In genomic region chr9:119975286-119975685, GRCm38 (mm10) we compare ENCODE assay signal across 26 mouse cellular contexts. TPM values are rescaled to one million over a fixed set of nuclear protein-coding genes. Genes with fewer than 3 reads are reported as not detected.
DNase-seq lines count a peak whose midpoint lies in the region; ATAC-seq lines count a peak whose summit lies in the region.
"Had no signal": no experiment of that assay in that cellular context is flagged by ENCODE, and none has a peak within 500 bp of the region (broad histone marks: within the 10 kb centered on the region; RNA-seq: fewer than 3 reads in every experiment).

No protein-coding gene starts in this region.

- WGBS in forebrain, embryonic 11.5 days, result 98% methylated on average over 4 of the region's 4 CpGs

- H3K9me3 ChIP-seq in megakaryocyte, embryonic 14.5 days, result no peaks in the 10 kb centered on the region
- H3K9me3 ChIP-seq in forebrain, embryonic 11.5 days (ENCODE audit: control insufficient read depth, low read length), result no peaks in the 10 kb centered on the region
- H3K9me3 ChIP-seq: embryonic facial prominence, embryonic 13.5 days; embryonic facial prominence, embryonic 15.5 days; forebrain, embryonic 13.5 days; forebrain, embryonic 15.5 days had no signal

- H3K4me1 ChIP-seq in megakaryocyte, embryonic 14.5 days, result peaks cover 71% of the 10 kb centered on the region
- peaks cover 2% of the 10 kb centered on the region; the same call in 1 of the 2 replicates for H3K4me1 ChIP-seq in forebrain, embryonic 11.5 days (replicated peaks; ENCODE audit: control insufficient read depth, insufficient read depth, low read length)

- peaks cover 66% of the 10 kb centered on the region for H3K36me3 ChIP-seq in megakaryocyte, embryonic 14.5 days (replicated peaks; ENCODE audit: low read length)
- no peaks in the 10 kb centered on the region for H3K36me3 ChIP-seq in forebrain, embryonic 11.5 days (ENCODE audit: control insufficient read depth, insufficient read depth, low read length)
- H3K36me3 ChIP-seq: forebrain, embryonic 15.5 days had no signal

- no peak overlapping the region for H3K4me2 ChIP-seq in forebrain, embryonic 11.5 days (ENCODE audit: low read depth, low read length, severe bottlenecking)
- H3K4me2 ChIP-seq: embryonic facial prominence, embryonic 13.5 days; embryonic facial prominence, embryonic 15.5 days; forebrain, embryonic 13.5 days; forebrain, embryonic 15.5 days had no signal

- H3K27me3 ChIP-seq in megakaryocyte, embryonic 14.5 days (replicated peaks), result no peaks in the 10 kb centered on the region
- H3K27me3 ChIP-seq in forebrain, embryonic 11.5 days (ENCODE audit: control insufficient read depth, insufficient read depth, low read length), result no peaks in the 10 kb centered on the region
- H3K27me3 ChIP-seq: embryonic facial prominence, embryonic 13.5 days; embryonic facial prominence, embryonic 15.5 days; forebrain, embryonic 13.5 days; forebrain, embryonic 15.5 days had no signal

- DNase-seq in kidney, adult 9 months, result peak; percentile 66
- no peak for DNase-seq in kidney, postnatal 4 days
- peak; percentile 42 to 74 for DNase-seq in kidney, postnatal 25 days
- DNase-seq in kidney, adult 11 months, result no peak
- peak; percentile 32 for DNase-seq in induced T-regulatory cell, adult 2 months (ENCODE audit: low read depth)
- no peak for DNase-seq in forebrain, embryonic 11.5 days (ENCODE audit: low spot score)
- DNase-seq: adrenal gland, adult 2 months; adrenal gland, postnatal 10 days; adrenal gland, postnatal 25 days; cerebellum, adult 11 months; cerebellum, adult 18-20 months; cerebellum, adult 8-10 months; cerebellum, adult 9-11 months; cerebellum, postnatal 36 days; embryo, embryonic 11 days had no signal

- no peak for ATAC-seq in megakaryocyte, adult 5-6 weeks (ENCODE audit: poor library complexity, severe bottlenecking)
- ATAC-seq in forebrain, embryonic 11.5 days (replicated peaks; ENCODE audit: low FRiP score), result no peak
- ATAC-seq: forebrain, embryonic 13.5 days; forebrain, embryonic 15.5 days had no signal

- H3K9ac ChIP-seq in forebrain, embryonic 11.5 days (ENCODE audit: low read length), result no peak overlapping the region
- H3K9ac ChIP-seq: embryonic facial prominence, embryonic 13.5 days; embryonic facial prominence, embryonic 15.5 days; forebrain, embryonic 13.5 days; forebrain, embryonic 15.5 days had no signal

- no peak overlapping the region for H3K27ac ChIP-seq in forebrain, embryonic 11.5 days (ENCODE audit: low read depth, low read length)
- H3K27ac ChIP-seq: embryonic facial prominence, embryonic 13.5 days; embryonic facial prominence, embryonic 15.5 days; forebrain, embryonic 10.5 days; forebrain, embryonic 13.5 days; forebrain, embryonic 15.5 days had no signal

- peak overlapping the region; percentile 2 for H3K4me3 ChIP-seq in megakaryocyte, embryonic 14.5 days (replicated peaks)
- H3K4me3 ChIP-seq in forebrain, embryonic 11.5 days (ENCODE audit: low read depth, low read length), result no peak overlapping the region
- H3K4me3 ChIP-seq: embryonic facial prominence, embryonic 13.5 days; embryonic facial prominence, embryonic 15.5 days; erythroblast, embryonic 14.5 days; forebrain, embryonic 10.5 days; forebrain, embryonic 13.5 days; forebrain, embryonic 15.5 days had no signal

RNA-seq across cellular contexts. Expression of gene Csrnp1, which starts 9.2 kb away (rescaled TPM):
- 10.6 and 25.7 TPM in 2 replicates for polyA plus RNA-seq in megakaryocyte, embryonic 14.5 days (2012; ENCODE audit: insufficient read depth, low replicate concordance)
- total RNA-seq in megakaryocyte, adult 5-6 weeks (2015), result 7.9 and 11.6 TPM in 2 replicates
- total RNA-seq in megakaryocyte, adult 5-6 weeks (2017), result 11.8 and 12.5 TPM in 2 replicates
- 1.5 and 1.6 TPM in 2 replicates for polyA plus RNA-seq in forebrain, embryonic 11.5 days (2014; fragmentation: Nextera tagmentation; extraction: Ambion mirVana)

RNA-seq across cellular contexts. Expression of gene Ttc21a, which starts 37.9 kb away (rescaled TPM):
- polyA plus RNA-seq in megakaryocyte, embryonic 14.5 days (2012; ENCODE audit: insufficient read depth, low replicate concordance), result 0.26 TPM in 1 of 2 replicates, not detected in the other
- 0.22 and 0.41 TPM in 2 replicates for total RNA-seq in megakaryocyte, adult 5-6 weeks (2015)
- total RNA-seq in megakaryocyte, adult 5-6 weeks (2017), result 0.28 and 0.55 TPM in 2 replicates
- polyA plus RNA-seq in forebrain, embryonic 11.5 days (2014; fragmentation: Nextera tagmentation; extraction: Ambion mirVana), result 0.11 and 0.33 TPM in 2 replicates
- total RNA-seq: MEL had no signal
- polyA plus RNA-seq: erythroblast, embryonic 14.5 days had no signal

RNA-seq across cellular contexts. Expression of gene Gorasp1, which starts 37.9 kb away (rescaled TPM):
- 11.6 and 11.7 TPM in 2 replicates for polyA plus RNA-seq in megakaryocyte, embryonic 14.5 days (2012; ENCODE audit: insufficient read depth, low replicate concordance)
- 3.2 and 4.5 TPM in 2 replicates for total RNA-seq in megakaryocyte, adult 5-6 weeks (2015)
- total RNA-seq in megakaryocyte, adult 5-6 weeks (2017), result 2.3 and 3.9 TPM in 2 replicates
- 19.3 and 25.7 TPM in 2 replicates for polyA plus RNA-seq in forebrain, embryonic 11.5 days (2014; fragmentation: Nextera tagmentation; extraction: Ambion mirVana)

RNA-seq across cellular contexts. Expression of gene Xirp1, which starts 48.1 kb away (rescaled TPM):
- not detected in 2 replicates for polyA plus RNA-seq in megakaryocyte, embryonic 14.5 days (2012; ENCODE audit: insufficient read depth, low replicate concordance)
- total RNA-seq in megakaryocyte, adult 5-6 weeks (2015), result 0.09 TPM in 1 of 2 replicates, not detected in the other
- total RNA-seq in megakaryocyte, adult 5-6 weeks (2017), result not detected in 2 replicates
- not detected in 2 replicates for polyA plus RNA-seq in forebrain, embryonic 11.5 days (2014; fragmentation: Nextera tagmentation; extraction: Ambion mirVana)
- total RNA-seq: common myeloid progenitor, adult 5-6 weeks; MEL had no signal
- polyA plus RNA-seq: brain, embryonic 14.5 days; erythroblast, embryonic 14.5 days; forebrain, embryonic 10.5 days; forebrain, embryonic 13.5 days; forebrain, embryonic 15.5 days had no signal

Comparison
In these comparisons a context has a peak if more than half of its experiments do, and no peak if none do; other contexts are left out.
1. DNase-seq: peak in kidney, adult 9 months (single experiment), kidney, postnatal 25 days (2 of 2) and induced T-regulatory cell, adult 2 months (single experiment); none in kidney, postnatal 4 days (0 of 2), kidney, adult 11 months (single experiment) and forebrain, embryonic 11.5 days (single experiment).